Mouse (Mus musculus) natural killer cell, adult 2 months (primary cell): ENCODE results near the gene Tmem184b.
A peak's percentile ranks its signal among the peaks of the same experiment; 100 is the strongest.

ENCODE experiments used
- DNase-seq, 2 experiments: peaks; one replicate each; pipeline ENCODE4 v3.0.0; 2022; ENCODE audit warnings: low spot score in 2 of 2

Gene Tmem184b

GRCm38 (mm10) chr15:79429994-79430393 lies 26.6 kb upstream of the Tmem184b start:
- no peak for DNase-seq

- DNase-seq: no peak
Measured at GRCm38 (mm10) chr15:79429527-79429926, 26.2 kb upstream of the Tmem184b start.

GRCm38 (mm10) chr15:79428616-79429015 lies 25.2 kb upstream of the Tmem184b start:
- DNase-seq: no peak

- DNase-seq: no peak
Measured at GRCm38 (mm10) chr15:79427516-79427915, 24.1 kb upstream of the Tmem184b start.

- no peak for DNase-seq
Measured at GRCm38 (mm10) chr15:79425516-79425915, 22.1 kb upstream of the Tmem184b start.

- DNase-seq: no peak
Measured at GRCm38 (mm10) chr15:79424602-79425001, 21.2 kb upstream of the Tmem184b start.

GRCm38 (mm10) chr15:79422715-79423243 lies 19.4 kb upstream of the Tmem184b start:
- DNase-seq: no peak

- DNase-seq: no peak
Measured at GRCm38 (mm10) chr15:79418677-79419076, 15.3 kb upstream of the Tmem184b start.

GRCm38 (mm10) chr15:79418265-79418664 lies 14.9 kb upstream of the Tmem184b start:
- no peak for DNase-seq

GRCm38 (mm10) chr15:79417379-79417778 lies 14.0 kb upstream of the Tmem184b start:
- no peak for DNase-seq

- no peak for DNase-seq
Measured at GRCm38 (mm10) chr15:79416460-79417085, 13.2 kb upstream of the Tmem184b start.

- peak; percentile 59 for DNase-seq
Measured at GRCm38 (mm10) chr15:79414513-79414912, 11.1 kb upstream of the Tmem184b start.

GRCm38 (mm10) chr15:79413802-79414201 lies 10.4 kb upstream of the Tmem184b start:
- DNase-seq: no peak

GRCm38 (mm10) chr15:79413201-79413600 lies 9.8 kb upstream of the Tmem184b start:
- no peak for DNase-seq

GRCm38 (mm10) chr15:79411363-79412065 lies 8.1 kb upstream of the Tmem184b start:
- no peak for DNase-seq

GRCm38 (mm10) chr15:79409077-79409573 lies 5.8 kb upstream of the Tmem184b start:
- DNase-seq: no peak

GRCm38 (mm10) chr15:79406564-79406963 lies 3.2 kb upstream of the Tmem184b start:
- no peak for DNase-seq

GRCm38 (mm10) chr15:79404277-79404676 lies 908 bp upstream of the Tmem184b start:
- no peak for DNase-seq

- no peak for DNase-seq
Measured at GRCm38 (mm10) chr15:79403763-79404210, 418 bp upstream of the Tmem184b start.

- DNase-seq: no peak
Measured at GRCm38 (mm10) chr15:79402176-79402575, 1.2 kb downstream of the Tmem184b start.

GRCm38 (mm10) chr15:79400975-79401365 lies 2.4 kb downstream of the Tmem184b start:
- no peak for DNase-seq

- DNase-seq: no peak
Measured at GRCm38 (mm10) chr15:79400134-79400974, 3.0 kb downstream of the Tmem184b start.
